Mouse (Mus musculus) heart, postnatal 25 days (tissue): ENCODE measurements at regions not wholly inside any gene's neighbourhood (a gene's known extent, or its start where the extent isn't known, plus 50 kb on each side); places are given as distances from the start of the nearest gene placed in this dataset.
A peak's percentile ranks its signal among the peaks of the same experiment; 100 is the strongest.

Source experiments
- DNase-seq: peaks from one replicate; pipeline ENCODE4 v3.0.0; 2022; ENCODE audit warnings: low spot score
- intact Hi-C: fragments of 180-260 bp; cut with DNase I; formaldehyde crosslinking; loops from one replicate; pipeline ENCODE4 v1.15.1; 2025

DNA sequence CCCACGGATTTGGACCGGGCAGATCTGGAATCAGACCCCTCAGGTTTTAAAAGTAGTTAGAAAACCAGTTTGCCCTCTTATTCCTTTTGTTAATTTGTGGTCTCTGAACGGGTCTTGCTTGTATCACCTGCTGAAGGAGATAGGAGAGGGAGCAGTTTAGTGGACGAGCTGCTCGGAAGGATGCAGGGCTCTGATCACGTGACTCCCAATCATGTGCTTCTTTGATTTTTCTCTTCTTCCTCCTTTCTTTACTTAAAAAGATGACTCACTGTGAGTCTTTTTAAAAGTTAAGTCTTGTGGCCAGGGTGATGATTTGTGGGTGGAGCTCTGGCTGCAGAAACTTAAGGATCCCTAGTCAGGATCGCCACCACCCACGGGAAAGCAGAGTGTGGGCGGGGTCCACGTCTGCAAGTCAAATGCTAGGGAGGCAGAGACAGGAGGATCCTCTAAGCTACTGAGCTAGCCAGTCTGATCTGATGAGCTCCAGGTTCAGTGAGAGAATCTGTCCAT lies 138.0 kb downstream of the Rpl14 start:
- intact Hi-C loops = no loop called here
- no peak for DNase-seq

DNA sequence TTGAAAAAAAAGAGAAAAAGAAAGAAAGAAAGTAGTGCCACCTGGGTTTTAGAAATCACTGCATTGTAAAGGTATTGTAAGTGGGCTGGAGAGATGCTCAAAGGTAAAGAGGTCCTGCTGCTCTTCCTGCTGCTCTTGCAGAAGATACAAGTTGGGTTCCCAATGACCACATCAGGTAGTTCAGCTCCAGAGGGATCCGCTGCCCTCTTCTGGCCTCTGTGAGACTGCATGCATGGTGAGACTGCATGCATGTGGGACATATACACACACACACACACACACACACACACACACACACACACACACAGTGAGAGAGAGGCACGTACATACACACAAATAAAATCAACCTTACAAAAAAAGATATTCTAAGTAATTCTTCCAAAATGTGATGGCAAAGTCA lies 141.7 kb downstream of the Rpl14 start:
- intact Hi-C loops = no loop called here
- DNase-seq = no peak

DNA sequence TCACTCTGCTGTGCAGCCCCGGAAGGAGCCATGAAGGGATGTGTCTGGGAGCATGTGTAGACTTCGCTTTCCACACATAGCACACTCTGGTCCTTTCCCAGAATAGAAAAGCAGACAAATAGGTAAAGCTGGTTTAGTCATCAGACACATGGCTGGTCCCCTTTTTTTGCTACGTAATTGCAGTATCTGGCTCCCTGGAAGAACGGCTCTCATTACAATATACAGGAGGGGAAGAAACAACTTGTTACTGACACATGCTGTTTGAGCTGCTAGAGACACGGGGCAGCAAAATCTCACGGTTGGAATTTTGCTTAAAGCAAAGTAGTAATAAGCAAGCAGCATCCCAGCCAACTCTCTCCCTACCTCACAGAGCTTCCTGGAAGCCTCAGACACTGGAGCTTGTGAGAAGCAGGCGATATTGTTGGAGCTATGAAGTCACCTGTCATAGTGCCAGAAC lies 144.4 kb downstream of the Rpl14 start:
- intact Hi-C loops = no loop called here
- DNase-seq = no peak

DNA sequence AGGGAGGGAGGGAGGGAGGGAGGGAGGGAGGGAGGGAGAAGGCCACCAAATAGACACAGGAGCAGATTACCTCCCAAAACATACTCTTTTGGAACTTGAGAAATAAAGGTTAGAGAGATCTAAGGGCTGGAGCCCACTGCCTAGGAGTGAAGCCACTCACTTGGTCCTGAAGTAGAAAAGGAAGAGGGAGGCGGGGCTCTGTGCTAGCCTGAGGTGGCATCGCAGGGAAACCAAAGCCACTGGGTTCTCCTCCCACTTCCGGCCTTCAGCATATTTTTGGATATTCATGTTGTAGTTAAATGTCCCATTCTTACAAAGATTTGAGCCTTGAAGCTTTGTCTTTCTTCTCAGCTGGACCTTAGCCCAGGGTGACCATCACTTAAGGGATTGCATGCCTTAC lies 147.6 kb downstream of the Rpl14 start:
- DNase-seq = no peak
- intact Hi-C loops = no loop called here

DNA sequence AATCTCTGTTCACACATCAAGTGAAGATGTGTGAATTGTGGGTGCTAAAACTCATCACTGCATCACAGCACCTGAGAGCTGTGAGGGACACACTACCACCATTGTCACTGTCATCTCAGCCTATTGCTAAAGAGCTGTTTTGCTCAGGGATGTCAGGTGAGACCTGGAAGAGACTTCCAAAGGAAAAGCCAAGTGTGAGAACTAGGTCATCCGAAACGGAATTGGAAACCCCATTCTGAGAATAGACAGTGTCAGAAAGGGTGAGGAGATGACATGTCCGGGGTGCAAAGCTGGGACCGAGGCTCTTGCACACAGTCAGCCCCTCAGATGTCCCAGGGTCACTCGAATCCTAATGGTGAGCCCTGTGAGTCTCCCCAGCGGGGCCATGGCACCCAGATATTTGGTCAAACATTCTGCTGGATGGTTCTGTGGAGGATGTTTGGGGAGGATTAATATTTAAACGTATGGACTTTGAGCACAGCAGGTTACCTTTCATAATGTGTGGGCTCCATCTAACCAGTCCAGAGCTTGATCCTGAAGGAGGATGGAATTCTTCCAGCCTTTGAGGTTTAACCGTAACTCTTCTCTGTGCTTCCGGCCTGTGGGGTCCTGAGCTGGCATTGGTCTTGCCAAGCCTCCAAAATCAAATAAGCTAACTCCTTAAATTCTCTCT lies 150.3 kb downstream of the Rpl14 start:
- intact Hi-C loops = no loop called here
- DNase-seq = no peak

DNA sequence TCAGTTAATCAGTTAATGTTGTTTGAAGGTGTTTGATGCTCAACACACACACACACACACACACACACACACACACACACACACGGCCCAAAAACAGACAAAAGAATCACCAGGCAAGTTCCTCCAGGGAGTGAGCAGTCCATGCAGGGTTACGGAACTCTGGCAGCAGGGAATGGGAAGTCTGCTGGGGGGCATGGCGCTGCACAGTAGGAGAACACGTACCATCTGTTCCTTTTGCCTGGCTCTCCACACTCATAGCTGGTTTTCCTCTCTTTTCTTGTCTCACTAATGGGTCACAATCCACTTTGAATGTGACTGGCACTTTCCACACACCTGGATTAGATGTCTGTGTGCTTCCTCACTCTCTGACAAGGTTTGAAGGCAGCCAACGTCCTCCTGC lies 151.8 kb downstream of the Rpl14 start:
- intact Hi-C loops = no loop called here
- DNase-seq = no peak

DNA sequence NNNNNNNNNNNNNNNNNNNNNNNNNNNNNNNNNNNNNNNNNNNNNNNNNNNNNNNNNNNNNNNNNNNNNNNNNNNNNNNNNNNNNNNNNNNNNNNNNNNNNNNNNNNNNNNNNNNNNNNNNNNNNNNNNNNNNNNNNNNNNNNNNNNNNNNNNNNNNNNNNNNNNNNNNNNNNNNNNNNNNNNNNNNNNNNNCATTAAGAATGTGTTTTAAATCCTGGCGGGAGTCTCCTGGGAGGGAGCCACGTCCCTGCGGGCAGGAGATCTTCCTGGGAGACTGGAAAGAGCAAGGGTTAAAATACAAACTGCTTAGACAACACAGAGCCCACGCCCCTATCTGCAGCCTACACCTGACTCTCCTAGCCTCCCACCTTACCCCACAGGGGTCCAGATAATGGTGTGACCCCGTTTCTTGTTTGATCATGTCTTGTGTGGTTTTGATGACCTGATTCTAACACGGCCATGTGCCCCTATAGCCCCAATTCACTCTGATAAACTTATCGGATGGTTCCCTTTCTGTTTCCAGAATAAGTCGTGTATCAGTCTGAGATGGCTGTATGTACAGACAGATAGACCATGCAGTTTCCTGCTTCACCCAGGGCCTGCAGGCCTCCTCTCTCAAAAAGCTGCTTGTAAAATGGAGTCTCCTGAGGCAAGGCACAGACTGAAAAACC lies 160.8 kb downstream of the Rpl14 start:
- intact Hi-C loops = loop anchor here (5.0 kb wide), 2 partner anchors 40 to 130 kb away; no protein-coding TSS in a partner anchor
- DNase-seq = no peak

DNA sequence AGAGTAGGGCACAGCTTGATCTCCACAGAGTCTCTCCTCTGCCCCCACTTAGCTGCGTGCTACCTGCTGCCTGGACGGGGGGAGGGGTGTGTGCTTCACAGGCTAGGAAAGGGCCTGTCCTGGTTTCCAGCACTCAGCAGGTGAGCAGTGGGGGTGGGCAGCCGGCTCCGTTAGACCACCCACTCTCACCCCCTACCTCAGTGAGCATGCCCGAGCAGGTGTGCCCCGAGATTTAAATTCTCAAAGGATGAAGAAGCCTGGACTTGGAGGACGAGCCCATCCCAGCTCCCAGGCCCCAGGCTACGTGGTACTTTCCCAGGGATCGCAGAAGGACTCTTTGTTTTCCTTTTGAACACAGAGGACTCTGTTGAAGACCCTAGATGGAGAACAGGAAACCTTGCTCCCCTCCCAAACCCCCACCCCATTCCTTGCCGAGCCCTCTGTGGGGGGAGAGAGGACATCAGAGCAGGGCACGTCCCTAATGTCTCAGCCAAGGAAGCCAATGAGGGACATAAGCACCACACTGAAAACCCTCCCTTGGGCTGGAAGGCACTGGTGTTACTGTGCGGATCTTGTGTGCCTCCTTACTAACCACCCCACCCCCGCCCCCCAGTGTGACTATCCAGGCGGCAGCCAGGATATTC lies 161.5 kb downstream of the Rpl14 start:
- DNase-seq = no peak
- intact Hi-C loops = loop anchor here (5.0 kb wide), 2 partner anchors 40 to 130 kb away; no protein-coding TSS in a partner anchor

DNA sequence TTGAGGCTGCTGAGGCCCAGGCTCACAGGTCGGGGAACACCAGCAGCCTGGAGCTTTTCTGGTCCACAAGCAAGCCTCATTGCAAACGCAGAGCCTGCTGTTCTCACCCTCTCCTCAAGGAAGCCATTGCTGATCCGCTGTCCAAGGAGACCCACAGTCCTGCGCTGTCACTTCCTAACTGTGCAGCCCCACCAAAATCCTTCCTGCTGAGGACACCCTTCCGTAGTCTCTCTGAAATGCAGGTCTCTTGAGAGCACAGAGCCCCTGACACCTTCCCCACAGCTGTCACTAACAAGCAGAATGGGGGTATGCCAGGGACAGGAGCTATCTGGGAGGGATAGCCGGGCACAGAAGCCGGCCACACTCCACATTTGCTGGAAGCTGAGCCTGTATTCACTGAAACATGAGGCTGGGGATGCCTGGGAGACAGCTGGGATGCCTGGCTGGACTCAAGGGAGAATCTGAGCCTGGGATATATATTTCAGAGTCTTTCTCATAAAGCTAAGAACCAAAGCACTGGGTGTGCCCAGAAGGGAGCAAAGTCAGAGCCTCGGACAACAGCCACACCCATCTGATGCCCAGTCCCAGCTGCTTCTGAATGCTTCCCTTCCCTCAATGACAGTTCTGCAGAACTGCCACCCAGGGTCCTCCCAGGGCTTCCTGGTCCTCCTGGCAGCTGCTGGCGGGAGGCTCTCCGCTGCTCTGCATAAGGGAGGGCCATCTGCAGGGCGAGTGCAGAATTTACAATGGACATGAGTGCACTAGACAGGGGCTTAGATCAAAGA lies 162.6 kb downstream of the Rpl14 start:
- no peak for DNase-seq
- intact Hi-C loops = loop anchor here (5.0 kb wide), 2 partner anchors 42 to 132 kb away; no protein-coding TSS in a partner anchor

DNA sequence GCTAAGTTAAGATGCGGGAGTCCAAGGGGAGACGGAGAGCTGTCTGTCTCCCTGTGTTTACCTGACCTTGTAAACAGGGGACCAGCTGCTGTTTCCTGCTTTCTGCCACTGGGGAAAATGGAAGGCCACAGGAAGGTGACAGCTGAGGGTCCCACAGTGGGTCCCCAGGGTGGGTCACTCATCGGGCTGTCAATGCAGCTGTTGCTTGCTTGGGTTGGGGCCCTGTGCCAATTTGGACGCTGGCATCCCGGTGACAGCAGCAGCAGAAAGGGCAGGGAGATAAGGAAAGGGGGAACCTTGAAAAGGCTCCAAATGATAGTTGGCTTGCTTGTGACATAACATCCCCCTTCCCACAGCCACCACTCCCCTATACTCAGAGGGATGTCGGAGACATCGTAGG lies 164.0 kb downstream of the Rpl14 start:
- intact Hi-C loops = no loop called here
- no peak for DNase-seq

DNA sequence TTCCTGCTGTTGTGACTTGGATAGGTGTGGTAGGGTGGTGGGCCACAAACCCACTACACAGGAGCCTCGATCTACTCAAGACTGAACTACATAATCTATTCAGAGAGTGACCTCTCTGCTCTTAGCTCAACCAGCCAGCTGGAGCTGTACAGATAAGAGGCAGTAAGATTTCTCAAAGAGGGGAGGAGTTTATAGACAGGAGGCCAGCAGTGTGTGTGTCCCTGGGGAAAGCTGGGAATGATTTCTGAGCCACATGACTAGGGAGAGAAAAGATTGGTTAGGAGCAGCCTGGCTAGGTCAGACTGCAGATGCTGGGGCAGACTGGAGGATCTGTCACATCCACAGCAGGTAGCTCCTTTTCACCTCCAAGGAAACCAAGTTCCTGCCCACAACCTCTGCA lies 166.7 kb downstream of the Rpl14 start:
- intact Hi-C loops = loop anchor here (2.0 kb wide), 1 partner anchor 37 kb away; no protein-coding TSS in a partner anchor
- no peak for DNase-seq

DNA sequence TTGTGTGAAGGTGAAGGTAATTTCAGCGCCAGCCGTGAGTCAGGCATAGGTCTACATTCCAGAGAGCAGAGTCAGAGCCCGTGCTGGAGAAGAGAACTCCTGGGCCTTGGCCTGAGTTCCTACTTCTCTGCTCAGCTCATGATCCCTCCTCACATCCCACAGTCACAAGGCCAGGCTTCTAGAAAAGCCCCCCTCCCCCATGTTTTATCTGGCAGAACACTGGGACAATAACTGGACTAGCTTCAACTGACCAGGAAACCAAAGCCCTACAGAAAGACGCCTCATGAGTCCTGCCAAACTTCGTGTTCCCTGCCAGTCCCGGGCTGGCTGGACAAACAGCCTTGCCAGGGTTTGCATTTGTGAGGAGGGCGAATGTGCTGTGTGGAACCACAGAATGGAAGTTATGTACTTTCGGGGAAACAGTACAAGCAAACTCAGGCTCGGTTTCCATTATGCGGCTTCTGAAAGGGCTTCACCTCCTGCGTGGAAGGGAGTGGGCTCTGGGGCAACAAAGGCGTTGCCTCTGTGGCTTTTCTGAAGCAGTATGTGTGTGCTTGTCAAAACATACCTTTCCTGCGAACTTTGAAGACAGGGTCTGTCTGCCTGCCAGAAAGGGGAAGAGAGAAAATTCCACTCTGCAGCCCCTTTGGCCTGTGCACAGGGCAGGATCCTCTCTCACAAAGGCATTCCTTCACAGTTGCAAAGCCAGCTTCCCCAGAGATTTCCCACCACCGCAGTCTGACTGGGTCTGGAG lies 168.1 kb downstream of the Rpl14 start:
- peak; percentile 53 for DNase-seq
- intact Hi-C loops = loop anchor here (2.0 kb wide), 1 partner anchor 35 kb away; no protein-coding TSS in a partner anchor

DNA sequence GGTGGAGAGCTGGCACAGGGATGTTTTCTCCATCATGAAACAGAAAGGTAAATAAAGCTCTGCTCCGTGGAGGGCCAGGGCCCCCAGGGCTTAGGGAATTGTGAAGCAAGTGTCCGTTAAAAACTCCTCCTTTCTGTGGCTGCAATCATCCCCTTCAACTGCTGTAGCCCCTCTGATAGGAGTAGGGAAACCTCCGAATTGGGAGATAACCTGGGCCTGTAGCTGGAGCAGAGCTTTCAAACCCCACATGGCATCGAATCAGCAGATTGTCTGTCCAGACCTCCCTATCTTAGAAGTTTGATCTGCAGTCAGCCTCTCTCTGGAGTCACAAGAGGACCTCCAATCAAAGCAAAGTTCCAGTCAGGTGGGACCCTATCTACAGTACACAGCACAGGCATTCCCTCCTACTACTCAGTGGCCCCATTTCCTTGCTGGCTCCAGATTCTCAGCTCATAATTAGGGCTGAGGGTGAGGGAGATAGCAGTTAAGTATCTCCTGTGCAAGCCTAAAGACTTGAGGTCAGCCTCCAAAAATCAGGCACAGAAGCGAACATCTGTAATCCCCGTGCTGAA lies 168.8 kb downstream of the Rpl14 start:
- intact Hi-C loops = loop anchor here (2.0 kb wide), 1 partner anchor 35 kb away; no protein-coding TSS in a partner anchor
- no peak for DNase-seq

DNA sequence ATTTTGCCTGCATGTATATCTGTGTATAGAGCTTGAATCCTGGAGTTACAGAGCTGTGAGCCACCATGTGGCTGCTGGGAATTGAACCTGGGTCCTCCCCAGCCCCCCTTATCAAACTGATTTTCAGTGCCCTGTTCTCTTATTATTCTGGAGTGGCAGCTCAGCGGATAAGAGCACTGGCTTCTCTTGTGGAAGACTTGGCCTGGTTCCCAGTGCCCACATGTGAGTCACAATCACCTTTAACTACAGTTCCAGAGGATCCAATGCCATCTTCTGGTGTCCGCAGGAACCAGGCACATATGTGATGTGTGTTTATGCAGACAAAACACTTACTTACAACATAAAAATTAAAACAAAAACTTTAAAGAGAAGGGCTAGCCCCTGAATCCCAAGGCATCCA lies 170.3 kb downstream of the Rpl14 start:
- DNase-seq = no peak
- intact Hi-C loops = no loop called here

DNA sequence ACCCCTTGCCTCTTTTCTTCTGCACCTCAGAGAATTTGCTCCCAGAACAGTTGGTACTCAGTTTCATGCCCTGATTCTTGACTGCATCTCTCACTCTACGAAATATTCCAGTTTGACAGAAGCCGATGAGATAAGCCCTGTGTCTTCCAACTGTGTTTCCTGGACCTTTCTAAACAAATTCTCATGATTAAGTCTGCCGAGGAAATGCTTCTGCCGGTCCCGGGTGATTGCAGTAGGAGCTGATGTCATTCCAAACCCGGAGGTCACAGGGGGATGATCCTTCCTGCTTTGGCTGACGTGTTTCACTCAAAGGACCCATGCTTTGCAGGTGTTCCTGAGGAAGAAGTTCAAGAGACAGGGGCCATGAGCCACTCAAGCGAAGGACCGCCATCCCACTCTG lies 172.2 kb downstream of the Rpl14 start:
- intact Hi-C loops = no loop called here
- no peak for DNase-seq

DNA sequence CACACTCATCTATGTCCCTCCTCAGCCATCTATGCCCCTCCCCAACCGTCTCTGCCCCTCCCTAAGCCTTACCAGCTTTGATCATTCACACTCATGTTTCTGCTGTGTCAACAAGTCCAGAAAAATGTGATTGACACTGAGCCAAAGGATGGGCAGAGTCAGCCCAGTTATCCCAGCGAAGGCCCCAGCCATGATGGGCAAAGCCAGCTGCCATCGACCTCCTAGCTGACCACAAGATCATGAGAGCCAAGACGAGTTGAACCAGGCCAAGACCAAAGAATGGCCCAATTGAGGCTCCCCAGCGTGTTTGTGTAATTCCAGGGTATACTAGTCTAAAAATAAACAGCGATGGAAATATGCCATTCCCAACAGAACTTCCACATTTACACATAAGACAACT lies 174.4 kb downstream of the Rpl14 start:
- intact Hi-C loops = no loop called here

DNA sequence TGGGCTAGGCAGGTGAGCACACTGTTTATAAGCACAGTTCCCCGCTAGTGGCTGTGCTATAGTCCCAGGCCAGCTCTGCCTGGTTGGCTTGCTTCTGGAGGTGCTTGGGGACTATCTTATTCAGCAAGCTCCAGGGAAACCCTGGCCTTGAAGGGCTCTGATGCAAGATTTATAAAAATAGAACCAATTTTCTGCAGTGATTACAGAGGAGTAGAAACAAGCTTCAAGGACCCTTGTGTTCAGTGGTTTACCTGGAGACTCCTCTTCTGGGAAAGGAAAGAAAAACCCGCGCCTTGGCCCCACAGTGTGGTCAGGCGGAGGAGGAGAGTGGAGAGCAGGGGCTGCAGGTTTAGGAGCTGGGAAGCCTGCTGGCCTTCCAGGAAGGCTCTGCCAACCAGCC lies 178.2 kb upstream of the Ctnnb1 start:
- no peak for DNase-seq
- intact Hi-C loops = no loop called here

More for the DNA sequence above, 174.4 kb downstream of the Rpl14 start:
- DNase-seq = no peak

DNA sequence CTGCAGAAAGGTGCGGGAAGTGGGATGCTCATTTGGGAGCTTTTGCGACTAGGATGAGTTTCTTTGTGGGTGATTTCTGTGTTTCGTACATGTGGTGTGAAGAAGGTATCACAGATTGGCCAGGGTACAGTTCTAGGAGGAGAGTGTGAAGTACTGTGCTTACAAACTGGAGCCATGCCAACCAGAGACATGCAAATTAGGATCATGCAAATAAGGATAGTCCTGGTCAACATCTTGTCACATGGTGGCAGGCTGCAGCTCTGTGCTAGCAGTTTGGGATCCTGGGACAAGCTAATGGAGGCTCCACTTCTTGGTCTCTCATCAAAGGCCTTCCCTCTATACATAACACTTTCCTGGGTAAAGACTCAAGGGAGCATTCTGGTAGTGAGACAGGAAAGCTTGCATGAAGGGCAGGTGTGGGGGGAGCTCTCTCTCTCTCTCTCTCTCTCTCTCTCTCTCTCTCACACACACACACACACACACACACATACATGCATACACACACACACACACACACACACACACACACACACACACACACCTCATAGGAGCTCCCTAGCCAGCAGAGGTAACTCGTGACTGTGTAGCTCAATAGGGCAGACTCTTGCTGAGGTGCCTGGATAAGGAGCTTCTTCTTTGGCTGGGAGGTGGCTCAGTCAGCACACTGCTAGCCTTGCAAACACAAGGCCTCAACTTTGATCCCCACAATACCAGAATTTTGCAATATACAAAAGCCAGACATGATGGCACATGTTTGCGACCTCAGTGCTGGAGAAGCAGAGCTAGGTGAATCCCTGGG lies 177.1 kb upstream of the Ctnnb1 start:
- intact Hi-C loops = no loop called here
- no peak for DNase-seq
